Mouse (Mus musculus): ENCODE data around the gene Nup188.

DNA sequence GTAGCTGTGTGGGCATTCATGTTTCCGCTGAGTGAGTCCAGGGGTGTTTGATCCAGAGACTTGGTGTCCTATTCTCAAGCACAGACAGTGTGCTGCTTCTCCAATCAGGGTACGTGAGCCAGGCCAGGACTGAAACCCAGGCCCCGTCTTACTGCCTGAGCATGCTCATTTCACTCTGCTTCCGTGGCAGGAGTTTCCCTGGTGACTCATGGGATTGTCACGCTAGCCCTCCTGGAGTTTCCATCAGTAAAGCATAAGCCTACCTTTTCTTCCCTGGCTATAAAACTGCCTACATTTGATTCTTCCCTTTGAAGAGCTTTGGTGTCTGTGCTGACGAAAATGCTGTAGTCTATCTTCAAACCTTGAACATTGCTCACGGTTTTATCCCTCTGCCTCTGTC, 36.9 kb downstream of the Nup188 start:
- no peak for TF ChIP-seq CTCF (IDR thresholded peaks at IDR 0.05; ENCODE audit: low read depth)
- TF ChIP-seq EP300 (optimal IDR thresholded peaks at IDR 0.05) = no peak

Data from stomach, postnatal 0 days (tissue).